Mouse (Mus musculus): Measurements from ENCODE around the gene Nhsl1. TPM values are rescaled to one million over a fixed set of nuclear protein-coding genes. Genes with fewer than 3 reads are reported as not detected.

Gene Nhsl1
- polyA plus RNA-seq, 1 experiment, result 3.0 TPM

DNA sequence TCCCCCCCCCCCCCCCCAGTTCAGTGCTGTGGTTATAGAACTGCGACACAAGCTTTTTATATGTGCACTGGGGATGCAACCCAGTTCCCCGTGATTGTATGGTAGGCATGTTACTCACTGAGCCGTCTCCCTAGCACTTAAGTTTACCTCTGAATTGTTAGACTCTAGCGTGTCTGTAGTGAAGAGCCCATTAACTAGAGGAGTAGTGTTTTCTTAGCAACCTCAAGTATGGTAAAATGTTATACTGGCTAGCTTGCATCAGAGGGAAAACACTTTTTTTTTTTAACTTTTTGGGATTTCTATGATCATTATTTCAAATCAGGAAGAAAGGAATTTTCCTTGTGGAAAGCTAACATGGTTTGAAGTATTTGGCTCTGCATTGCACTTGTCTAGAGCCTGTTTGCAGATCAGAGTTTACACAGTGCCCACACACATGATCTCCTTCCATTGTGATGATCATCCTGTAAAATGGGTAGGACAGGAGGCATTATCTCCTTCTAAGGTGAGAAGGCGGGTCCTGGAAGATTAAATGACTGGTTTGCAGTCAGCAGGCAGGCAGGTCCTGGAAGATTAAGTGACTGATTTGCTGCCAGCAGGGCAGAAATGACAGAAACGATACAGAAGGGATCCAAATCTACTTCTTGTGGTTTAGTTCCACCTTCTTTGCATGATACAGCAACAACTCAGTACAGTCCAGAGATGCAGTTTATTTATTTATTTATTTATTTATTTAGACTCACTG, 101.6 kb downstream of the Nhsl1 start:
- no peaks in the 10 kb centered on the region for H3K79me3 ChIP-seq (ENCODE audit: low read depth)
- TF ChIP-seq FOSL1 (IDR thresholded peaks at IDR 0.05; ENCODE audit: insufficient read depth, low read length, poor library complexity, severe bottlenecking) (no peak), MYOD1 (IDR thresholded peaks at IDR 0.05; ENCODE audit: control insufficient read depth, insufficient read length, low read depth) (no peak), MAX (IDR thresholded peaks at IDR 0.05) (no peak), CEBPB (IDR thresholded peaks at IDR 0.05; ENCODE audit: low read depth) (no peak), MYOG (IDR thresholded peaks at IDR 0.05; ENCODE audit: control insufficient read depth, extremely low read depth, insufficient read length) (no peak), USF1 (IDR thresholded peaks at IDR 0.05; ENCODE audit: low read depth) (no peak), CTCF (IDR thresholded peaks at IDR 0.05; ENCODE audit: control insufficient read depth, insufficient read depth, insufficient read length) (no peak)
- no peaks in the 10 kb centered on the region for H3K79me2 ChIP-seq (ENCODE audit: control insufficient read depth, insufficient read depth)
- H3K4me3 ChIP-seq (ENCODE audit: insufficient read depth, poor library complexity, severe bottlenecking), result no peak overlapping the region
- H3ac ChIP-seq (ENCODE audit: control insufficient read depth, insufficient read length, low read depth), result no peak overlapping the region
- no peaks in the 10 kb centered on the region for H3K27me3 ChIP-seq (ENCODE audit: control insufficient read depth, insufficient read depth, insufficient read length)
- H3K36me3 ChIP-seq (ENCODE audit: control insufficient read depth, insufficient read depth), result no peaks in the 10 kb centered on the region

- H3K79me2 ChIP-seq (ENCODE audit: control insufficient read depth, insufficient read depth), result no peaks in the 10 kb centered on the region
- H3K79me3 ChIP-seq (ENCODE audit: low read depth), result no peaks in the 10 kb centered on the region
- H3ac ChIP-seq (ENCODE audit: control insufficient read depth, insufficient read length, low read depth), result no peak overlapping the region
- TF ChIP-seq MYOD1 (IDR thresholded peaks at IDR 0.05; ENCODE audit: control insufficient read depth, insufficient read length, low read depth) (no peak), USF1 (IDR thresholded peaks at IDR 0.05; ENCODE audit: low read depth) (no peak), FOSL1 (IDR thresholded peaks at IDR 0.05; ENCODE audit: insufficient read depth, low read length, poor library complexity, severe bottlenecking) (no peak), MAX (IDR thresholded peaks at IDR 0.05) (no peak), CTCF (IDR thresholded peaks at IDR 0.05; ENCODE audit: control insufficient read depth, insufficient read depth, insufficient read length) (no peak), MYOG (IDR thresholded peaks at IDR 0.05; ENCODE audit: control insufficient read depth, extremely low read depth, insufficient read length) (no peak), CEBPB (IDR thresholded peaks at IDR 0.05; ENCODE audit: low read depth) (no peak)
- no peaks in the 10 kb centered on the region for H3K27me3 ChIP-seq (ENCODE audit: control insufficient read depth, insufficient read depth, insufficient read length)
- no peak overlapping the region for H3K4me3 ChIP-seq (ENCODE audit: insufficient read depth, poor library complexity, severe bottlenecking)
- H3K36me3 ChIP-seq (ENCODE audit: control insufficient read depth, insufficient read depth), result no peaks in the 10 kb centered on the region
Measured at GRCm38 (mm10) chr10:18422968-18423367, 104.2 kb downstream of the Nhsl1 start.

DNA sequence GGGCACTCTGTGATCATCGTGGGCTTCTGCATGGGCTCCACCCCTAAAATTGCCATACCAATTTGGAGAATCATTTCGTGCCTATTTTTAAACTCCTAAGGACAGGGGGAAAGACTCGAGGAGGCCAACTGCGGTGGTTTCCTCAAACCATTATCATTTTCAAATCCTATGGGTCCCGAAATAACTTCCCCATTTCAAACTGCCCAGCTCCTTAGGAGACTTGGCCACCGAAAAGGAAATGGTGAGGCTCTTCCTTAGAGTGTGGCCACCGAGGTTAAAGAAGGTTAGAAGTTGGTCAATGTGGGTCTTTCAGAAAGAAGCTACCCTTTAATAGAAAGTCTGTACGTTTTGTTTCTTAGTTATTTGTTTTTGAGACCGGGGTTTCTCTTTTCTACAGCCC, 104.8 kb downstream of the Nhsl1 start:
- Histone ChIP-seq H3K79me3 (ENCODE audit: low read depth) (no peaks in the 10 kb centered on the region), H3K4me3 (ENCODE audit: insufficient read depth, poor library complexity, severe bottlenecking) (no peak overlapping the region), H3K27me3 (ENCODE audit: control insufficient read depth, insufficient read depth, insufficient read length) (no peaks in the 10 kb centered on the region), H3K79me2 (ENCODE audit: control insufficient read depth, insufficient read depth) (no peaks in the 10 kb centered on the region), H3ac (ENCODE audit: control insufficient read depth, insufficient read length, low read depth) (no peak overlapping the region), H3K36me3 (ENCODE audit: control insufficient read depth, insufficient read depth) (no peaks in the 10 kb centered on the region)
- no peak for TF ChIP-seq MYOD1 (IDR thresholded peaks at IDR 0.05; ENCODE audit: control insufficient read depth, insufficient read length, low read depth)
- TF ChIP-seq CEBPB (IDR thresholded peaks at IDR 0.05; ENCODE audit: low read depth), result no peak
- no peak for TF ChIP-seq USF1 (IDR thresholded peaks at IDR 0.05; ENCODE audit: low read depth)
- TF ChIP-seq MAX (IDR thresholded peaks at IDR 0.05), result no peak
- TF ChIP-seq CTCF (IDR thresholded peaks at IDR 0.05; ENCODE audit: control insufficient read depth, insufficient read depth, insufficient read length), result no peak
- no peak for TF ChIP-seq MYOG (IDR thresholded peaks at IDR 0.05; ENCODE audit: control insufficient read depth, extremely low read depth, insufficient read length)
- no peak for TF ChIP-seq FOSL1 (IDR thresholded peaks at IDR 0.05; ENCODE audit: insufficient read depth, low read length, poor library complexity, severe bottlenecking)

GRCm38 (mm10) chr10:18427866-18428265, 109.1 kb downstream of the Nhsl1 start:
- Histone ChIP-seq H3K79me2 (ENCODE audit: control insufficient read depth, insufficient read depth) (peaks cover 23% of the 10 kb centered on the region), H3K27me3 (ENCODE audit: control insufficient read depth, insufficient read depth, insufficient read length) (no peaks in the 10 kb centered on the region), H3ac (ENCODE audit: control insufficient read depth, insufficient read length, low read depth) (no peak overlapping the region), H3K4me3 (ENCODE audit: insufficient read depth, poor library complexity, severe bottlenecking) (no peak overlapping the region), H3K36me3 (ENCODE audit: control insufficient read depth, insufficient read depth) (peaks cover 6% of the 10 kb centered on the region), H3K79me3 (ENCODE audit: low read depth) (peaks cover 14% of the 10 kb centered on the region)
- no peak for TF ChIP-seq MYOG (IDR thresholded peaks at IDR 0.05; ENCODE audit: control insufficient read depth, extremely low read depth, insufficient read length)
- TF ChIP-seq CEBPB (IDR thresholded peaks at IDR 0.05; ENCODE audit: low read depth), result no peak
- no peak for TF ChIP-seq CTCF (IDR thresholded peaks at IDR 0.05; ENCODE audit: control insufficient read depth, insufficient read depth, insufficient read length)
- TF ChIP-seq MAX (IDR thresholded peaks at IDR 0.05), result no peak

- Histone ChIP-seq H3K4me3 (ENCODE audit: insufficient read depth, poor library complexity, severe bottlenecking) (no peak overlapping the region), H3K79me3 (ENCODE audit: low read depth) (peaks cover 22% of the 10 kb centered on the region), H3K79me2 (ENCODE audit: control insufficient read depth, insufficient read depth) (peaks cover 37% of the 10 kb centered on the region), H3K36me3 (ENCODE audit: control insufficient read depth, insufficient read depth) (peaks cover 6% of the 10 kb centered on the region), H3ac (ENCODE audit: control insufficient read depth, insufficient read length, low read depth) (no peak overlapping the region), H3K27me3 (ENCODE audit: control insufficient read depth, insufficient read depth, insufficient read length) (no peaks in the 10 kb centered on the region)
- TF ChIP-seq CTCF (IDR thresholded peaks at IDR 0.05; ENCODE audit: control insufficient read depth, insufficient read depth, insufficient read length), result no peak
- no peak for TF ChIP-seq FOSL1 (IDR thresholded peaks at IDR 0.05; ENCODE audit: insufficient read depth, low read length, poor library complexity, severe bottlenecking)
- TF ChIP-seq MYOD1 (IDR thresholded peaks at IDR 0.05; ENCODE audit: control insufficient read depth, insufficient read length, low read depth), result no peak
- TF ChIP-seq MAX (IDR thresholded peaks at IDR 0.05), result no peak
Measured at GRCm38 (mm10) chr10:18429533-18429932, 110.7 kb downstream of the Nhsl1 start.

GRCm38 (mm10) chr10:18430141-18430540, 111.4 kb downstream of the Nhsl1 start:
- Histone ChIP-seq H3ac (ENCODE audit: control insufficient read depth, insufficient read length, low read depth) (no peak overlapping the region), H3K27me3 (ENCODE audit: control insufficient read depth, insufficient read depth, insufficient read length) (no peaks in the 10 kb centered on the region), H3K79me3 (ENCODE audit: low read depth) (peaks cover 28% of the 10 kb centered on the region), H3K79me2 (ENCODE audit: control insufficient read depth, insufficient read depth) (peaks cover 43% of the 10 kb centered on the region), H3K4me3 (ENCODE audit: insufficient read depth, poor library complexity, severe bottlenecking) (no peak overlapping the region), H3K36me3 (ENCODE audit: control insufficient read depth, insufficient read depth) (peaks cover 6% of the 10 kb centered on the region)
- TF ChIP-seq USF1 (IDR thresholded peaks at IDR 0.05; ENCODE audit: low read depth) (no peak), MAX (IDR thresholded peaks at IDR 0.05) (peak; percentile 43), MYOD1 (IDR thresholded peaks at IDR 0.05; ENCODE audit: control insufficient read depth, insufficient read length, low read depth) (peak; percentile 85), CEBPB (IDR thresholded peaks at IDR 0.05; ENCODE audit: low read depth) (no peak), MYOG (IDR thresholded peaks at IDR 0.05; ENCODE audit: control insufficient read depth, extremely low read depth, insufficient read length) (no peak)

Measured in C2C12 (cell line).